Mouse (Mus musculus) adrenal gland, postnatal 10 days (tissue): ENCODE measurements at regions not wholly inside any gene's neighbourhood (a gene's known extent, or its start where the extent isn't known, plus 50 kb on each side); places are given as distances from the start of the nearest gene placed in this dataset.

Experiments used
- DNase-seq: peaks from one replicate; pipeline ENCODE4 v3.0.0; 2021; ENCODE audit warnings: mixed read lengths

DNA sequence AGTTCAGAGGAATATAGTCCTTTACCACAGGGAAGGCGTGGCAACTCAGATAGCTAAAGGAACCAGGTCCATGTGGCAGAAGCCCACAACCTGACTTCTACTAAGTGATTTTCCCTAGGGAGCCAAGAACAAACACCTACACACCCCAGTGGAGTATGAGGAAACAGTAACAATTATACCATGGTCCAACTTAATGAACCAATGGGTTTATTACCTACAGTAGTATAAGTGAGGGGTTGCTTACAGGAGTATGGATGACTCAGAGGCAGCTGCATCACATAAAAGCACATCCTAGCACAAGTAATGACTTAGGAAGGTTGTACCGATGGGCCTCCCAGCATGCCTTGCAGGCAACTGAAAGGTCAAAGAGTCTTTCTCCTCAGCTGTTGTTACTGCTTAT is 98.7 kb upstream of the Cul1 start:
- no peak for DNase-seq

DNA sequence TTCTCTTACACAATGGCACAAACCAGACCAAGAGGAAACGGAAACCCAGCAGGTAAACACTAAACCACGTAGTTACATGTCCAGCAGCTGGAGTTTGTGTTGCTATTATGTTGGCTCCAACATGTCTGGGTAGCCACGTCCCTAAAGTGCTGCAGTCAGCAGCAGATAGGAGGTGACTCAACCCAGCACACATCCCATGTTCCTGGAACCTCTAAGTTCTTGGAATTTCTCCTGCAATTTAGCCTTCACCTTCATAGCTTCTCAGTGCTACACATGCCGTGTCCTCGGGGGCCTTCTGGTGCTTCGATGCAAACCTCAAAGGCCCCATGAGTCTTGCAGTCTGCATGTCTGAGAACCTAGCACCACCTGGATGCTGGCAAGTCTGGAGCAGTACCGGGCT is 97.7 kb upstream of the Cul1 start:
- peak; percentile 7 for DNase-seq

DNA sequence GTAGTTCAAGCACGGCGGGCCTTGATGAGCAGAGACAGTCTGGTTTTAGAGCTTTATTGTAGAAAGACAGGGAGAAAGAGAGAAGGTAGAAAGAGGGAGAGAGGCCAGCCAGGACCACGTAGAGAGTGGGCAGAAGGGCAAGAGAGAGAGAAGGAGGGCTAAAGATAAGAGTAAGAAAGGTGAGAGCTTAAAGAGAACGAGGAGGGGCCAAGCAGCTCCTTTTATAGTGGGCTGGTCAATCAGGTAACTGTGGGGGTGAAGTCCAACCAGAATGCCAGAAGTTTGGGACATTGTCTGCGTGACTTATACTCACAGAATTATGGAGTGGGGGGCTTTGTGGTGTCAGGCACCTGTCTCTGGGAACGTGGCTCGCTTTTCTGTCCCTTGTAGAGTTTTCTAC is 96.7 kb upstream of the Cul1 start:
- DNase-seq = no peak

DNA sequence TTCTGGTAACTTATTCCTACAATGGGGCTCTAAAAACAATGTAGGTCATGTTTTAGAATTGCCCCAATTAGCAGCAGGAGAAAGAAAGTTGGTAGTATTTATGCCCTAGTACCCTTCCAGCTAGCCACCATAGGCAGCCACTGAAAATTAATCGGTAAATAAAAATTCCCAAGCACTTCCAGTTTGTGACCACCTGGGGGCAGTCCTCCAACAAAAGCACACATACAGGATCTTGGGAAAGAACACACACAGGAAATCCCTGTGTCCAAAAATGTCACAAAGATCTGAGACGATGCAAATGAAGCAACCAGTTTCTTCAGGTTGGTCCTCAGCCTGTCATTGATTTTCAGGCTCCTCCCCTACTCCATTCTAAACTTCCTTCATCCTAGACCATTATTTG is 94.5 kb upstream of the Cul1 start:
- peak; percentile 37 for DNase-seq

DNA sequence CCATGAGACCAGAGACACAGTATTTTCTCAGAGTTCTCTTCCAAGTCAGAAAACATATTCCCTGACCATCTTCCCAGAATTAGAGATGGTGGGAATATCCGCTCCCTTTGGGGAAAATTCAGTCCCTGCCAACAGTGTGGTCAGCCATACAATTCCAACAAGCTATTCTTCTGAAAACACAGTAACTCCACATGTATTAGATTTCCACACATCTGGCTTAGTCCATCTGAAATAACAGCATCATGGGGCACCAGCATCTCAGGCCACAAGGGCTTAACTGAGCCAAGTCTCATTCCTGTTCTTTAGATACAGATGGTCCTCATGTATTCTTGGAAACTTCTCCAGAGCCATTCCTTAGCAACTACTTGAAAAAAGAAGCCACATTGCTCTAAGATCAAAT is 89.2 kb upstream of the Cul1 start:
- no peak for DNase-seq

DNA sequence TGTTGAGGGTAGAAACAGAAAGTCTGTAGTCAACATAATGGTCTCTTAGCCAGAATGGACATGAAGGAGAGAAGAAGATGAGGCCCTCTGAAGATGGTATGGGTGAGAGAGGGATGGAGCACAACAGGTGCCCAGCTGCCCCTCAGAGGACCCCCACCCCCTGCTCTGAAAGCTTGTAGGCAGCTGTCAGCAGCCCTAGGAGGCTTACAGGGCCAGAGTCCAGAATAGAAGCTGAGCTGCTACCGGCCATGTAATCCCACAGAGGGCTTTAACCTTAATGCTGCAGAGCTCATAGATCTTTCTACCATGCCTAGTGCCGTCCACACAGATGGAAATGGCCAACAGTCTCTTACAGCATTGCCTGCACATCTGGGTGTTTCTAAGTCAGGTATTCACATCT is 88.6 kb upstream of the Cul1 start:
- no peak for DNase-seq

DNA sequence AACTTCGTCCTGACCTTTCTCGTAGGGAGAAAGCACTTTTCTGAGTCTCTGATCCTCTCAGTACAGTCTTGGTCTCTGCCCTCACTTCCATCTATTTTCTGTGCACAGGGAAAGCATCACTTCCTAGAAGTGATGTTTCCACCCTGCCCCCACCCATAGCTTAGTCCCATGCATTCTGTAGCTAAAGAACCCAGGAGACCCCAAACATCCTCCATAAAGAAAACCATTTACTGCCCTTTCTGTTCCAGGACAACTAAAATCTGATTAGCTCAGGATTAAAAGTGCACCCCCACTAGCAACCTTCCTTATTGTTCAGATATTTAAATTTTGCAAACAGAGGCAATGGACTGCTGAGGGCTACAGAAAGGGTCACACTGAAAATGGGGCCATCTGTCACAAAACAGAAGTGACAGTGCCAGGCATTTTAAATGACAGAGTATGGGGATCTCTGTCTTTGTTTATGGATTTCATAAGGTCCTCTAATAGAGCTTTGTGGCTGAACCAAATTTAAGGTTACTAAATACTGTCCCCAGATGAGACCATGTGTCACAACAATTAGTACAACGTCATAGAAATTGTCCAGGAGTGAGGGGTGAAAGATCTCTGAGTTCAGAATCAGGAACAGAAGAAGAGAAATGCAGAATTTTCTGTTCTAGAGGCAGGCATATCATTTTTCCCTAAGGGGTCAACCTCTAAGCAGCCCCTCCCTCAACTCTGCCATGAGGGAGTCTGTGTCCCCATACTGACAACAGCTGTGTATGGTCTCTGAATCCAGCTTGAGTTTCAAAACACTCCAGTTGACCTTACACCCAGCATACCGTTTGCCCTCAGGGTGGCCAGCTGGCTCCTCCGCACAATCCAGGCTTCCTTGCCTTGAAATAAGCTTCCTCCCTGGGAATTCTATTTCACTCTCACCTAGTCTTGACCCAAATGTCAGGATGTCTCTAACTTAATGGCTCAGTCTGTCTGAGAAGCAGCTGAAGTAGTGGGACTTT is 87.2 kb upstream of the Cul1 start:
- peak; percentile 30 for DNase-seq

DNA sequence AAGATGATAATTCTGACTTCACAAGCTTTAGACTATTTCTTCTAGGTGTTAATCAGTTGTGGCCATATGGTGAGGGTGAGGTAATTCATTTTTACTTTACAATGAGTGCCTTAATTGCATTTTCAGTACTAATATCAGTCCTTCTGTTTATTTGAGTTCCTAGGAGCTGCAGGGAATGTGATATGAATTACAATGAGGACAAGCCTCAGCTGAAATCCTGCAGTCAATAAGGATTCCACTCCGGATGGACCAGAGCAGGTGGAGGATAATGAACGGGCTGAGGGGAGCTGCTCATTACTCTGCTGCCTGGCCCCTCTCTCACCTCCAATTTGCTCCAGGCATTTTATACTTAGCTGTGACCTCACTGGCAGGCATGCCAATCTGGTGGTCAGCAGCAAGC is 85.7 kb upstream of the Cul1 start:
- no peak for DNase-seq

DNA sequence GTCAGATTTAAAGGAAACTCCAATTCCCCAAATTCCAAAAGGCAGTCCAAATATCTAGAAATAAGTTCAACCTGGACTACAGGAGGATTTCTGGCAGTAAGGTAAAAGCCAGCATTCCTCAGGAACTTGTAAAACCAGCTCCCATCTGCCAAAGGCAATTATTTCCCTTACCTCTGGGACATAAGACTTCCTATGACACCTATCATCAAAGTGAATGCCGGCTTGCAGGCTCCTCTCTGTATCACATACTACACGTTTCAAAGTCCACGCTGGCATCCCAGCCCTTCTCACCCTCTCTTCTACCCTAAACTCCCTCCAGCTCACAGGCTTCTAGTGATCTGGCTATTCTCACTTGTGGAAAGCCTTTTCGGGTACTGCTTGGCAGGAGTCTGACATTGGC is 77.5 kb upstream of the Cul1 start:
- no peak for DNase-seq

DNA sequence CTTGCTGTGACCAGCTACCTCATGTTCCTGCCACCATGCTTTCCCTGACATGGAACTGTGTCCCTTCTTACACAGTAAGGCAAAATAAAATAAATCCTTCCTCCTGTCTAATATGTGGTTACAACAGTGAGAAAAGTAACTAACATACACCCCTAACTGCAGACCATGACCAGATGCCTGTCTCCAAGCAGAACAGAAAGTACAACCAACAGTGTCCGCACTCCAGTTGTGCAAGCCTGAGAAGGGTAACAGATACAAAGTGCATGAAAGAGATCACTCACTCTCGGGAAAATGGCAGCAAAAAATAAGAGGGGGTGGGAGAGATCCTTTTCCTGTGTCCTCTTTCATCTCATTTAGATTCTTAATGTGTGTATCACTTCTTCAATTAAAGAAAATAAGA is 71.7 kb upstream of the Cul1 start:
- DNase-seq = no peak

DNA sequence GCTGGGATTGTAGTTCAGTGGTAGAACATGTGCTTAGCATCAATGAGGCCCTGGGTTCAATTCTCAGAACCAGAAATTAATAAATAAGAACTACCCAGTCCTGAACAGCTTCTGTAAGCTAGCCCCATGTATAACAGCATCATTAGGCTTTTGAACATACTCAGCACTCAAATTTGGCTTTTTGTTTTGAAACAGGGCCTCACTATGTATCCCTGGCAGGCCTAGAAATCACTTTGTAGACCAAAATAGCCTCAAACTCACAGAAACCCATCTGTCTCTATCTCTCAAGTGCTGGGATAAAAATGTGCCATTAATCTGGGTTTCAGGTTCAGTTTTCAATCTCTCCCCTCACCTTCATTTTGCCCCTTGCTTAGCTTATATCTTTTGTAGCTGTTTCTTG is 66.6 kb upstream of the Cul1 start:
- no peak for DNase-seq

DNA sequence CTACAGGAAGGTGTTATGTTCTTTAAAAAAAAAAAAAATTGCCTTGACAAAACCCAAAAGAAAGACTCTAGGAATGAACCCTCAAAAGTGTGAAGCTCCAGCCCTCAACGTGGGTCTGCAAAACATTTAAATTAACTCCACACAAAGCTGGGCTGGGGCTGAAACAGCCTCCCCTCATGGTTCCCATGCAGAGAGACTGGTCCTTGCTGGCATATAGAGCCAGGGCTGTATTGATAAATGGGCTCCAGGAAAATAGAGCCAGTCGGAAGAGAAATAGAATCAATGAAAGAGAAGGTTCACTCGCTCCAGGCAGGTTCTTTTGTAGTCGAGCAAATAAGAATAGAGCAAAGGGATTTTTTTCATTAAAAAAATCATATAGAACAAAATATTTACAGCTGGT is 63.3 kb upstream of the Cul1 start:
- DNase-seq = no peak

DNA sequence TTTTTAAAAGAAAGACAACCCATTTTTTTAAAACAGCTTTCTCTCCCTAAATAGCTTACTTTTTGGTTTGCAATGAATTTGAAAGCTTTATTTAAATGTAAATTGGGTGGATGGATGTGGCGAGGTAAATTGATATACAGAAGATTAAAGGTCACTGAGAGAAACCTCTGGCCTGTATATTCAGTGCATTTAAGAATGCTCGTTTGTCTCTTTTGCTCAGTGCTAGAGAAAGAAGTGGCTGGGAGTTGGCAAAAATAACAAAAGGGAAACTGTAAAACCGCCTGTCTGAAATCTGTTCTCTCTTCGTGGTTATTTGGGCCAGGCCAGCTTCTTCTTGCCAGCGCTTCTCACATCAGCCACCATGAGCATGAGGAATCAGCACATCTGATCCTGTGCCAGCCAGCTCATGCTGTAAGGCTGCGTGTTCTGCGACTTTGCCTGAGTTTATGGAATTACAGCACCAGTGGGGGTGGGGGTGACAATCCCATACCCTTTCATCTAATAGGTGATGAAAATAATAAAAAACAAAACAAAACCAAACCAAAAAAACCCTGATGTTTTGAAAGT is 62.7 kb upstream of the Cul1 start:
- DNase-seq = peak; percentile 47

DNA sequence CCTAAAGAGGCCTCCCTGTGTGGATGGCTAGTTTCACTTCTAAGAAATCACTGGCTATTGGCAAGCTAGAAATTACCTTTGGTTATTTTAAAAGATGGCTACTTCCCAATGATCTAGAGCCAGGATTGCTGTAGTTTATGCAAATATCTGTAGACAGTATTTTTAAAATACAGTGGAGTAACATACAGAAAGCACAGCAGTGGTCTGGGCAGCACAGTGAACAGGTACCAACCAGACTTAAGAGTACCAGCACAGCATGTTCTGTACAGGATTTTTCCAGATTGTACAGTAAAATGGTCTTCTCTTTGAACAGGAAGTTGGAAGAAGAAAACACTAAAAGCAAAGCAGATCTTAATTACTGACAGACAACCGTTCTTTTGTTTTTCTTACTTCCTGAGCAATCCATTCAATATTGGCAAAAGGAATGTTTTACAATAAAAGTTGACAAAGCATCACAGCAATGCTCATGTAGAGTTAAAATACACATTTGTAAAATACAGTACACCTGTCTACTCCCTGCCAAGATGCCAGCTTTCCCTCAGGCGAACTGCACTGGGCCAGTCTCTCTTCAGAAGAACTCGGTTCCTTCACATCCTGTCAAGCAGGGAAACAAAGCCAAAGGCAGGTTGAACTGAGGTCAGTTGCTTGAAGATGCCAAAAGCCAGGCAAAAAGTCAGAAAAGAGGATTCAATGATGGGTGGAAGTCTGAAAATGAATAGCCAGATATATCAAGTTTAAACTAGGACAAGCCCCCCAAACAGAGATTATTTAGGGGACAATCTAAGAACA is 62.0 kb upstream of the Cul1 start:
- DNase-seq = no peak

DNA sequence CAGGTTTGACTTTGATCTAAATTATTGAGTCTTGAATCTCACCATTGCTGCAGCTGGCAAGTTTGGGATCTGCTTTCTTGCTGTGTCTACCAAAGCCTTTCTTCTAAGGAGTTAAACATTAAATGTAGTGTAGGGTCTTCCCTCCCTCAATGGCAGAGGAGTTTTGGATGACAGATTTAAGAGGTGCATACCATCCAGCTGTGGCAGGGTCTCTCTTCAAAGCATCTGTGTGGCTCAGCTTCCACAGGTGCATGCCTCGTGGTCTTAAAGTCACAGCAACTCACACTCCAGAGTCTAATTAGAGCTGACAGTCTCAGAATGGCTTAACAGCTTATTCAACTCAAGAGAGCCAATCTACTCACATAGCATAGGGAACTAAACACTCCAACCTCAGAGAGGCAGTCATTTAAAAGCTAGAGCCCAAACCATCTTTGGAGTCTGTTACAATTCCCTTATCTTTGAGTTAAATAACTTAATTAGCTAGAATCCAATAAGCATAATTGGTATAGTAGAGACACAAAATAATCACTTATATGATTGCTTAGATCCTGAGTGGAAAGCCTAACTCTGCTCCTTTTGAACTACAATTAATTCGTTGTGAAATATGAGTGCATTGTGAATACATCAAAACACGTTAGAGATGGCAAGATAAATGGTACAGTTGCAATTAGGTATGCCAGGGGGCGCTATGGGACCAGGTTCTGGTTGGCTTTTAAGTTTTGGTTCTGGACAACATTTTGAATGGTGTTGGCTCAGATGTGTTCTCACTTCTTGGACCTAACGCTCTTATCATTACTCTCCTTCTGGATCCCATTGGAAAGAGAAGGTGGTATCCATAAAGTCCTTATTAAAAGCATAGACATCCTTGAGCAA is 57.5 kb upstream of the Cul1 start:
- DNase-seq = peak; percentile 74
